Mouse (Mus musculus) midbrain, embryonic 14.5 days (tissue): ENCODE measurements around the gene Gal. TPM values are rescaled to one million over a fixed set of nuclear protein-coding genes. Genes with fewer than 3 reads are reported as not detected.

Experiments used
- ATAC-seq: fragments of 200-750 bp; cut with Nextera tagmentation; 2 replicates; pipeline ENCODE4 v1.8.0; 2017; ENCODE audit warnings: moderate number of reproducible peaks, moderate library complexity; ENCODE audit not compliant: low FRiP score, low TSS enrichment
- DNase-seq: peaks from one replicate; pipeline ENCODE4 v3.0.0-alpha.2; 2015
- H3K27ac ChIP-seq: fragments of 300-500 bp; sonication (generic); replicated peaks from 2 replicates; pipeline ENCODE4 v1.5.1; 2014; ENCODE audit warnings: mild to moderate bottlenecking, low read depth, low read length, moderate library complexity
- H3K27me3 ChIP-seq: fragments of 300-500 bp; sonication (generic); 2 replicates; pipeline ENCODE4 v1.6.1; 2014; ENCODE audit warnings: low read length, control low read depth, mixed read lengths; ENCODE audit not compliant: control insufficient read depth, insufficient read depth
- H3K36me3 ChIP-seq: fragments of 300-500 bp; sonication (generic); 2 replicates; pipeline ENCODE4 v1.6.1; 2014; ENCODE audit warnings: low read length, control low read depth; ENCODE audit not compliant: control insufficient read depth, insufficient read depth
- H3K4me1 ChIP-seq: fragments of 300-500 bp; sonication (generic); 2 replicates; pipeline ENCODE4 v1.6.1; 2014; ENCODE audit warnings: mild to moderate bottlenecking, antibody characterized with exemption, low read length, control low read depth; ENCODE audit not compliant: control insufficient read depth, insufficient read depth
- H3K4me2 ChIP-seq: fragments of 300-500 bp; sonication (generic); 2 replicates; pipeline ENCODE4 v1.6.1; 2014; ENCODE audit warnings: mild to moderate bottlenecking, low read length, moderate library complexity
- H3K4me3 ChIP-seq: fragments of 300-500 bp; sonication (generic); replicated peaks from 2 replicates; pipeline ENCODE4 v1.5.1; 2014; ENCODE audit warnings: low read depth, low read length
- H3K9ac ChIP-seq: fragments of 300-500 bp; sonication (generic); replicated peaks from 2 replicates; pipeline ENCODE4 v1.6.1; 2014; ENCODE audit warnings: mild to moderate bottlenecking, low read length, moderate library complexity
- H3K9me3 ChIP-seq: fragments of 300-500 bp; sonication (generic); 2 replicates; pipeline ENCODE4 v1.6.1; 2016; ENCODE audit warnings: low read length, control low read depth, mixed read lengths; ENCODE audit not compliant: control insufficient read depth
- WGBS: fragments of 180-500 bp; shearing (Covaris S2); extraction: QIAGEN DNeasy Blood & Tissue Kit; methylation state at CpG from one replicate; pipeline ENCODE4 v1.1.7; 2014; 5-methylcytosine and 5-hydroxymethylcytosine counted together
- polyA plus RNA-seq: library from polyadenylated mRNA; unstranded; fragments of >200 nt; fragmentation: Nextera tagmentation; extraction: Ambion mirVana; gene quantifications from 2 replicates; pipeline ENCODE4 v1.2.1, GENCODE M21; 2014

The Gal gene
- polyA plus RNA-seq, result 4.6 and 7.5 TPM in 2 replicates

- H3K4me1 ChIP-seq, result peaks cover 4% of the 10 kb centered on the region; the same call in 1 of the 2 replicates
- no peak for ATAC-seq
- WGBS, result 3% methylated on average over 37 of the region's 37 CpGs
- no peaks in the 10 kb centered on the region for H3K36me3 ChIP-seq
- H3K9me3 ChIP-seq, result no peaks in the 10 kb centered on the region
- peaks cover 10% of the 10 kb centered on the region; the same call in 1 of the 2 replicates for H3K27me3 ChIP-seq
- peak; percentile 58 for DNase-seq
- peak within 1 kb of the TSS; percentile 25 for H3K4me3 ChIP-seq
- no peak within 1 kb of the TSS for H3K27ac ChIP-seq
- H3K9ac ChIP-seq, result peak within 1 kb of the TSS; percentile 29; the same call in 1 of the 2 replicates
- H3K4me2 ChIP-seq, result peak within 1 kb of the TSS; percentile 57
These were observed at the start of gene Gal for GRCm38 (mm10) chr19:3414268-3414733. Gal (minus strand) TSS chr19:3414544.

GRCm38 (mm10) chr19:3459986-3460385 is 45.6 kb upstream of the Gal start:
- WGBS, result 96% methylated on average over 3 of the region's 3 CpGs
- Histone ChIP-seq H3K36me3 (peaks cover 99% of the 10 kb centered on the region), H3K27me3 (no peaks in the 10 kb centered on the region), H3K9me3 (no peaks in the 10 kb centered on the region), H3K4me1 (no peaks in the 10 kb centered on the region), H3K4me3 (no peak overlapping the region), H3K9ac (no peak overlapping the region), H3K4me2 (no peak overlapping the region), H3K27ac (no peak overlapping the region)
- ATAC-seq (no peak), DNase-seq (no peak)

GRCm38 (mm10) chr19:3458331-3459099 is 44.2 kb upstream of the Gal start:
- H3K36me3 ChIP-seq, result peaks cover 98% of the 10 kb centered on the region
- DNase-seq (no peak), ATAC-seq (no peak)
- H3K9me3 ChIP-seq, result no peaks in the 10 kb centered on the region
- H3K9ac ChIP-seq, result no peak overlapping the region
- H3K27ac ChIP-seq, result no peak overlapping the region
- H3K4me3 ChIP-seq, result no peak overlapping the region
- no peak overlapping the region for H3K4me2 ChIP-seq
- H3K27me3 ChIP-seq, result no peaks in the 10 kb centered on the region
- WGBS, result 92% methylated on average over 6 of the region's 6 CpGs
- no peaks in the 10 kb centered on the region for H3K4me1 ChIP-seq

- Histone ChIP-seq H3K9ac (no peak overlapping the region), H3K27me3 (no peaks in the 10 kb centered on the region), H3K27ac (no peak overlapping the region), H3K4me2 (no peak overlapping the region), H3K4me1 (no peaks in the 10 kb centered on the region), H3K4me3 (no peak overlapping the region), H3K9me3 (no peaks in the 10 kb centered on the region), H3K36me3 (peaks cover 97% of the 10 kb centered on the region)
- ATAC-seq (no peak), DNase-seq (no peak)
- 97% methylated on average over 4 of the region's 4 CpGs for WGBS
These were observed 43.4 kb upstream of the Gal start for GRCm38 (mm10) chr19:3457700-3458099.

- WGBS, result 57% methylated on average over 6 of the region's 6 CpGs
- Histone ChIP-seq H3K4me3 (no peak overlapping the region), H3K27me3 (no peaks in the 10 kb centered on the region), H3K4me2 (no peak overlapping the region), H3K9ac (no peak overlapping the region), H3K36me3 (peaks cover 36% of the 10 kb centered on the region), H3K27ac (peak overlapping the region; percentile 49; the same call in 1 of the 2 replicates), H3K9me3 (no peaks in the 10 kb centered on the region), H3K4me1 (no peaks in the 10 kb centered on the region)
- ATAC-seq (no peak; the same call in 1 of the 2 replicates), DNase-seq (peak; percentile 10)
These were observed 37.3 kb upstream of the Gal start for GRCm38 (mm10) chr19:3451649-3452048.

- peaks cover 32% of the 10 kb centered on the region for H3K36me3 ChIP-seq
- 24% methylated on average over 6 of the region's 6 CpGs for WGBS
- no peak overlapping the region for H3K9ac ChIP-seq
- H3K4me2 ChIP-seq, result no peak overlapping the region
- DNase-seq (peak; percentile 96), ATAC-seq (peak; percentile 31; the same call in 1 of the 2 replicates)
- no peaks in the 10 kb centered on the region for H3K9me3 ChIP-seq
- H3K27me3 ChIP-seq, result no peaks in the 10 kb centered on the region
- no peaks in the 10 kb centered on the region for H3K4me1 ChIP-seq
- H3K4me3 ChIP-seq, result no peak overlapping the region
- peak overlapping the region; percentile 49; the same call in 1 of the 2 replicates for H3K27ac ChIP-seq
These were observed 36.8 kb upstream of the Gal start for GRCm38 (mm10) chr19:3451170-3451569.

GRCm38 (mm10) chr19:3450714-3451113 is 36.4 kb upstream of the Gal start:
- H3K27ac ChIP-seq, result no peak overlapping the region
- H3K27me3 ChIP-seq, result no peaks in the 10 kb centered on the region
- no peak overlapping the region for H3K4me3 ChIP-seq
- no peak overlapping the region for H3K4me2 ChIP-seq
- peak; percentile 3 for DNase-seq
- no peaks in the 10 kb centered on the region for H3K4me1 ChIP-seq
- no peaks in the 10 kb centered on the region for H3K9me3 ChIP-seq
- ATAC-seq, result no peak; the same call in 1 of the 2 replicates
- H3K36me3 ChIP-seq, result peaks cover 27% of the 10 kb centered on the region
- no peak overlapping the region for H3K9ac ChIP-seq
- 95% methylated on average over 3 of the region's 3 CpGs for WGBS

GRCm38 (mm10) chr19:3449248-3449647 is 34.9 kb upstream of the Gal start:
- WGBS, result 85% methylated on average over 3 of the region's 3 CpGs
- ATAC-seq (no peak), DNase-seq (no peak)
- Histone ChIP-seq H3K36me3 (peaks cover 12% of the 10 kb centered on the region; the same call in 1 of the 2 replicates), H3K4me1 (no peaks in the 10 kb centered on the region), H3K27ac (no peak overlapping the region), H3K9ac (no peak overlapping the region), H3K27me3 (no peaks in the 10 kb centered on the region), H3K4me3 (no peak overlapping the region), H3K4me2 (no peak overlapping the region), H3K9me3 (no peaks in the 10 kb centered on the region)

GRCm38 (mm10) chr19:3447348-3447747 is 33.0 kb upstream of the Gal start:
- H3K9me3 ChIP-seq, result no peaks in the 10 kb centered on the region
- H3K36me3 ChIP-seq, result no peaks in the 10 kb centered on the region
- H3K4me1 ChIP-seq, result no peaks in the 10 kb centered on the region
- ATAC-seq (no peak), DNase-seq (no peak)
- H3K27me3 ChIP-seq, result no peaks in the 10 kb centered on the region
- no peak overlapping the region for H3K27ac ChIP-seq
- 55% methylated on average over 3 of the region's 3 CpGs for WGBS
- no peak overlapping the region for H3K4me2 ChIP-seq
- H3K4me3 ChIP-seq, result no peak overlapping the region
- H3K9ac ChIP-seq, result no peak overlapping the region
